Mouse (Mus musculus) embryonic fibroblast, embryonic 13.5 days (primary cell): ENCODE measurements at regions not wholly inside any gene's neighbourhood (a gene's known extent, or its start where the extent isn't known, plus 50 kb on each side); places are given as distances from the start of the nearest gene placed in this dataset.

Source experiments
- H3K27ac ChIP-seq: 2 replicates; pipeline ENCODE4 v1.5.1; 2012; ENCODE audit warnings: low read length, control low read depth, inconsistent platforms; ENCODE audit not compliant: insufficient read depth
- H3K4me1 ChIP-seq: 2 replicates; pipeline ENCODE4 v1.6.1; 2011; ENCODE audit warnings: low read length; ENCODE audit not compliant: control insufficient read depth, insufficient read depth
- H3K4me3 ChIP-seq: 2 replicates; pipeline ENCODE4 v1.5.1; 2011; ENCODE audit warnings: mild to moderate bottlenecking, control low read depth, low read length; ENCODE audit not compliant: insufficient read depth
- CTCF ChIP-seq: IDR thresholded peaks from 2 replicates; pipeline ENCODE4 v1.5.1; 2011; ENCODE audit warnings: mild to moderate bottlenecking, control low read depth, low read length, moderate library complexity, borderline replicate concordance; ENCODE audit not compliant: insufficient read depth
- POLR2A ChIP-seq: IDR thresholded peaks from 2 replicates; pipeline ENCODE4 v1.6.1; 2011; ENCODE audit warnings: low read depth, mild to moderate bottlenecking, control low read depth, low read length, moderate library complexity

DNA sequence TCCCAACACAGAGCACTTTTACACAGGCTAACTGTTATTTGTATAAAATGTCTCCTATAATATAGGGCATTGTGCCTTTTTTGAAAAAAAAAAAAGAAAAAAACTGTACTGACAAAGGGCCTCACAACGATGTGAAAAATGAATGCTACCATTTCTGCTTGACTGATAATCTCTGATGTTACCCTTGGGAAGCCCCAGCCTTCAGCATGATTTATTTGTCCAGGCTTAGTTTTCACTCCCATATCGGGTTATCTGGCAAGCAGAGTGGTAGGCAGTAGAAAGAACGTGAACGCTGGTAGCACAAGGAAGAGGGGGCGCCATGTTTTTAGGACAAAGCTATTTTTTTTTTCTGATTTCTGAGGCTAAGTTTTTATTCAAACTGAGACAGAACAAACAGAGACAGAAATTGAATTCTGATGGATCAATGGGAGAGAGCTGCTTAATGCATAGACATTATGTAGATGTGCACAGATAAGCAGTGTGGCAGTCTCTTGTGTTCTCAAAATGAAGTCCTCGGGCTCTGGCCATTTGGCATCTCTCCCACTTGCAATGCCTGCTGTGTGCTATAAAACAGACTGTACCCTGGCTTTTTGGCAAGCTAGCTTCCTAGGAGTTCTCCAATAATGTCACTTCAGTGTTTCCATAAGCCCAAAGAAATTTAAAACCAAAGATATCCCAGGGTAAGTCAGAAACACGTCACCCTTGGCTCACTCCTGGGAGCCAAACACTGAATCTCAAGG, 139.3 kb downstream of the Gm19410 start:
- no peak for TF ChIP-seq CTCF
- H3K4me1 ChIP-seq, result peaks cover 6% of the 10 kb centered on the region; the same call in 1 of the 2 replicates
- no peak overlapping the region for H3K27ac ChIP-seq
- H3K4me3 ChIP-seq, result no peak overlapping the region

DNA sequence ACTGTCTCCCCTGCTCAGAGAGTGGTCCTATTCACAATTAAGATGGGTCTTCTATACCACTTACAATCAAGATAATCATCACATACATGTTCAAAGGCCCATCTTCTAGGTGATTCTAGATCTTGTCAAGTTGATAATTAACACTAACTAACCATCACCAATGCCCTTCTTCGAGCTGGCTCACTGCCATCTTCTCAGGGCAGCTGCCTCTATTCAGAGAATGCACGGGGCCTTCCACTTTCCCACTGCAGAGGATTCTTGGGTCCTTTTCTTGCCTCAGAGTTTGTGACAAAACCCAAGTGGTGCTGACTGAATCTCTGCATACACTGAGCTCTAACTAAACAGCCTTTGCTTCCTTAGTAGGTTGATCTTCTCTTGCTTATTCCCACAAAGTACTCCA, 142.4 kb downstream of the Gm19410 start:
- TF ChIP-seq POLR2A (no peak), CTCF (no peak)
- peaks cover 2% of the 10 kb centered on the region; the same call in 1 of the 2 replicates for H3K4me1 ChIP-seq
- no peak overlapping the region for H3K27ac ChIP-seq
- no peak overlapping the region for H3K4me3 ChIP-seq

- no peak for TF ChIP-seq CTCF
- no peak for TF ChIP-seq POLR2A
- H3K27ac ChIP-seq, result no peak overlapping the region
- H3K4me1 ChIP-seq, result peaks cover 9% of the 10 kb centered on the region
- H3K4me3 ChIP-seq, result no peak overlapping the region
Observed at GRCm38 (mm10) chr8:35912264-35912663, 146.7 kb downstream of the Gm19410 start.

GRCm38 (mm10) chr8:35915878-35916518, 150.4 kb downstream of the Gm19410 start:
- TF ChIP-seq POLR2A (no peak), CTCF (no peak)
- Histone ChIP-seq H3K4me1 (peaks cover 9% of the 10 kb centered on the region), H3K4me3 (no peak overlapping the region), H3K27ac (peak overlapping the region; percentile 75)

- Histone ChIP-seq H3K27ac (no peak overlapping the region), H3K4me3 (no peak overlapping the region), H3K4me1 (peaks cover 9% of the 10 kb centered on the region)
- TF ChIP-seq POLR2A (no peak), CTCF (no peak)
Observed at GRCm38 (mm10) chr8:35917573-35917972, 152.0 kb downstream of the Gm19410 start.

- Histone ChIP-seq H3K27ac (peak overlapping the region; percentile 62; the same call in 1 of the 2 replicates), H3K4me1 (peaks cover 5% of the 10 kb centered on the region), H3K4me3 (no peak overlapping the region)
- TF ChIP-seq POLR2A (no peak), CTCF (no peak)
Observed at GRCm38 (mm10) chr8:35919451-35919850, 153.9 kb downstream of the Gm19410 start.

DNA sequence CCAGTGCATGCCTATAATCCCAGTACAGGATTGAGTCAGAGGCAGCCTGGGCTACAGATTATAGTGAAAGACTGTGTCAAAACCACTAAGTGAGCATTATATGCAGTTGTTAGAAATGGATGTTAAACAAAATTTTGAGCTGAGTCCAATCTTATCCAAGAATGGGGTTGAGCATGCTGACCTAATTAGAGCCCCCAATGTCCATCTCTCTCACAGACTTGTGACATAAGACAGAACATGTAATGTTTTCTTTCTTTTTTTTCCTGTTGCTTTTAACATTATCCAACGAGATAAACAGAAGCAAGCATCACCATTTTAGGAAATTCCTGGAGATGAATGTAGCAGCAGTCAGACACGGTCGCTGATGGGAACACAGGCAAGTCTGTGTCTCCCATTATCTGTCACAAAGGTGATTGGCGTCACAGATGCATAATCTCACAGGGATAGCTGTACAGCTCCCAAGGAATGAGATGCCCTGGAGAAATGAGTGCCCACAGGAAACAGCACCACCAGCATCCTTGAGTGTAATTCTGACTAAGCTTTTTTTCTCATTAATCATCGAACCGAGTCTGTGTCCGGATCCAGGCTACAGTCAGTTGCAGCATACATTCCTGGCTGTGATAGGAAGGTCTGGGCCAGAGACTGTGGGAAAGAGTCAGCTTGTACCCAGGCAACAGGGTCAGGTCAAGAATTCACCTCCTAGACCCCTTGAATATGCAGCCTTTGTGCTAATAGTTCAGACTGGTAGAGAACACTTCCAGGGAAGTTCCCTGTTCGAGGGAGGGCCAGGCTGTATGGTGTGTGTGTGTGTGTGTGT, 154.5 kb downstream of the Gm19410 start:
- peak overlapping the region; percentile 63 for H3K27ac ChIP-seq
- H3K4me3 ChIP-seq, result no peak overlapping the region
- H3K4me1 ChIP-seq, result peaks cover 5% of the 10 kb centered on the region
- TF ChIP-seq POLR2A (no peak), CTCF (no peak)

DNA sequence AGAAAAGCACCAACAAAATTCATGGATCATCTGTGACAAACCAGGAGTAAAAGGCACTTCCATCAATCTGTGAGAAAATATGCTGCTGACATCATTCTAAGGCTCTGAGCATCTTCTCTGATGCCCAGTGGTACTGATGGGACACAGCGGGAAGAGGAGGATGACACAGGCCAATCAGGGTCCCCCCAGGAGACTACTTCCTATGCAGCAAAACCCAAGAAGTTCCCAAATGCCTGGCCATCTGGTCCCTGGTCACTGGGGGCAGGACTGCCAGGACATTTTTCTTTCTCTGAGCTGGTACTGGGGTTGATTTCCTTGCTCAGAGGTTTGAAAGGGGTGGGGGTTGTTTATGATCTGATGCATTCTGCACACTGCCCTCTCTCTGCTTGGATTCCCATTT, 158.4 kb downstream of the Gm19410 start:
- Histone ChIP-seq H3K27ac (no peak overlapping the region), H3K4me1 (no peaks in the 10 kb centered on the region; the same call in 1 of the 2 replicates), H3K4me3 (no peak overlapping the region)
- no peak for TF ChIP-seq POLR2A

DNA sequence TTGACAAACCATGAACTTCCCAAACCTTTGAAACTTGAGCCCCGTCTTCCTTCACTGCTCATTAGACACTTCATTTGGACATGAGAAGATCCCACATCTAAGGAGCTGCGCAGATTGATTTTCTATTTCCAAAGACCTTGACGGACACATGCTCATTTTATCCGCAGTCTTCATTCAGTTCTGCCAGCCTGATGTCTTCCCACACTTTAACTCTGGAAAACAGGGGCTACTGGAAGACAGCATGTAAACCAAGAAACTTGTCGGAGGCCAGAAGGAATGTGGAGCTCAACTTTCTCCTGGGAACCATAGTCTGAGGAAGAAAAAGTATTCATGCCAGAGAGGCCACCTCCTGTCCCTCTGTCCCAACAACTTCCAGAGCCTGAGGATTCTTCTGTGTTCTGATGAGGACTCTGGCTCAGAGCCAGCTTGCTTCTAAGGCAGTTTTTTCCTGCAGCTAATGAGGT, 161.8 kb downstream of the Gm19410 start:
- H3K4me1 ChIP-seq, result no peaks in the 10 kb centered on the region
- no peak overlapping the region for H3K4me3 ChIP-seq
- TF ChIP-seq CTCF (no peak), POLR2A (no peak)
- no peak overlapping the region for H3K27ac ChIP-seq

DNA sequence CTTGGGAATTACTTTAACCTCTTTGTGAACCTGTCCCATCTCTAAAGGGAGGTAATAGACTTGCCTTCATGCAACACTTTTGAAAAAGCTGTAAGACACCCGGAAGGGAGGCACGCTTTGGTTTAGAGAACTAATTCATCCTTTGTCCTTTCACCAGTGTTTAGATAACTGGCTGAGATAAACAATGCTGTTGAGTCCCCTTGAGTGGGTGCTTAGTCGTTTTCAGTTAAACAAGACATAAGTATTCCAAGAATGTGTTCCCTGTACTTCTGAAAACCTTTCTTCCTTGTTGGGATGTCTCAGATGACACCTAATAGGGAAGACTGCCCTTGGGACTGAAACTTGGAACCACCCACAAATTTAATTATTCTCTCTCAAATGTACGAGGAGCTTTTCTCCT, 164.7 kb downstream of the Gm19410 start:
- no peaks in the 10 kb centered on the region for H3K4me1 ChIP-seq
- no peak overlapping the region for H3K27ac ChIP-seq
- TF ChIP-seq CTCF (no peak), POLR2A (no peak)
- no peak overlapping the region for H3K4me3 ChIP-seq
